In genomic region chr1:91398260-91399062, GRCm38 (mm10) we compare ENCODE assay signal across 8 mouse cellular contexts. TPM values are rescaled to one million over a fixed set of nuclear protein-coding genes. Genes with fewer than 3 reads are reported as not detected.
A peak's percentile ranks its signal among the peaks of the same experiment; 100 is the strongest.
DNase-seq lines count a peak whose midpoint lies in the region; ATAC-seq and TF ChIP-seq lines count a peak whose summit lies in the region.

Gene Ilkap (minus strand): TSS chr1:91398815.

- peak; percentile 94 for ATAC-seq in embryonic facial prominence, embryonic 13.5 days (ENCODE audit: insufficient number of reproducible peaks, insufficient read depth, low FRiP score, low TSS enrichment, low read depth)
- peak; percentile 73 for ATAC-seq in monocyte, adult 5-6 weeks (replicated peaks; ENCODE audit: insufficient number of reproducible peaks, low FRiP score, low TSS enrichment, poor library complexity, severe bottlenecking)

- DNase-seq in 416B (ENCODE audit: low read depth) (peak; percentile 82), liver (peak; percentile 92)
- DNase-seq in adrenal gland, postnatal 36 days = peak; percentile 85 to 90
- DNase-seq in heart, adult 2 months = peak; percentile 89 to 92
- peak; percentile 87 for DNase-seq in kidney, adult 9 months
- peak; percentile 80 to 90 for DNase-seq in spleen, postnatal 4 days (ENCODE audit: low spot score in 2 of 2)

- under 1% methylated on average over 91 of the region's 91 CpGs for WGBS in embryonic facial prominence, embryonic 13.5 days
- WGBS in heart, adult 2 months = under 1% methylated on average over 86 of the region's 91 CpGs

- TF ChIP-seq POLR2A in heart, adult 2 months (IDR thresholded peaks at IDR 0.05; ENCODE audit: insufficient read depth, low read depth, low read length) = peak; percentile 85

- H3K4me2 ChIP-seq in embryonic facial prominence, embryonic 13.5 days = peak within 1 kb of the TSS; percentile 84

- peaks cover 13% of the 10 kb centered on the region for H3K36me3 ChIP-seq in embryonic facial prominence, embryonic 13.5 days
- H3K36me3 ChIP-seq in heart, adult 2 months (ENCODE audit: control insufficient read depth, insufficient read depth, low read length) = peaks cover 12% of the 10 kb centered on the region

- peak within 1 kb of the TSS; percentile 63 for H3K4me3 ChIP-seq in embryonic facial prominence, embryonic 13.5 days
- peak within 1 kb of the TSS; percentile 80 for H3K4me3 ChIP-seq in heart, adult 2 months

- peak; percentile 69; the same call in 1 of the 2 replicates for TF ChIP-seq EP300 in heart, adult 2 months (IDR thresholded peaks at IDR 0.05; ENCODE audit: insufficient read depth, low read depth, low read length)

- H3K27me3 ChIP-seq in embryonic facial prominence, embryonic 13.5 days = no peaks in the 10 kb centered on the region
- H3K27me3 ChIP-seq in heart, adult 2 months (ENCODE audit: control insufficient read depth, insufficient read depth, low read length) = no peaks in the 10 kb centered on the region

- peak within 1 kb of the TSS; percentile 85 for H3K9ac ChIP-seq in embryonic facial prominence, embryonic 13.5 days
- peak within 1 kb of the TSS; percentile 95 for H3K9ac ChIP-seq in heart, adult 2 months (ENCODE audit: low read depth, low read length)

- peaks cover 22% of the 10 kb centered on the region for H3K4me1 ChIP-seq in embryonic facial prominence, embryonic 13.5 days
- peaks cover 4% of the 10 kb centered on the region for H3K4me1 ChIP-seq in heart, adult 2 months (ENCODE audit: control insufficient read depth, insufficient read depth, low read length)

- intact Hi-C loops in heart, adult 2 months (cut with DNase I) = loop anchor here (2.0 kb wide), 1 partner anchor 14 kb away; no protein-coding TSS in a partner anchor

- no peak for TF ChIP-seq CTCF in heart, adult 2 months (IDR thresholded peaks at IDR 0.05)

- H3K27ac ChIP-seq in embryonic facial prominence, embryonic 13.5 days = peak within 1 kb of the TSS; percentile 76
- H3K27ac ChIP-seq in heart, adult 2 months = peak within 1 kb of the TSS; percentile 95

- no peaks in the 10 kb centered on the region for H3K9me3 ChIP-seq in embryonic facial prominence, embryonic 13.5 days

- H3K79me2 ChIP-seq in heart, adult 2 months (replicated peaks; ENCODE audit: control insufficient read depth, insufficient read depth, low read length) = peaks cover 2% of the 10 kb centered on the region

RNA-seq across cellular contexts. Expression of gene Ilkap, which starts in this region (rescaled TPM):
- total RNA-seq in adrenal gland, postnatal 36 days (2021) = 100 to 1,000 TPM in 1 of 2 experiments, 10 to 100 TPM in 1; 97.0 to 132 TPM
- 152 and 158 TPM in 2 replicates for polyA plus RNA-seq in embryonic facial prominence, embryonic 13.5 days (2015; fragmentation: Nextera tagmentation; extraction: Ambion mirVana)
- 10 to 100 TPM; 47.3 to 49.0 TPM for total RNA-seq in heart, adult 2 months (2021)
- 36.6 and 43.6 TPM in 2 replicates for polyA plus RNA-seq in heart, adult 2 months (2012; rRNA removed)
- total RNA-seq in monocyte, adult 5-6 weeks (2017) = 133 to 179 TPM (median 136 TPM) in 3 replicates

Comparison
In these comparisons a context has a peak if more than half of its experiments do, and no peak if none do; other contexts are left out.
1. Peak in every context shown above with its lines: DNase-seq, ATAC-seq, H3K4me3 ChIP-seq and H3K27ac ChIP-seq.